Mouse (Mus musculus) embryonic facial prominence, embryonic 13.5 days (tissue): ENCODE results near the gene Mettl7a2. TPM values are rescaled to one million over a fixed set of nuclear protein-coding genes. Genes with fewer than 3 reads are reported as not detected.

ENCODE experiments used
- ATAC-seq: fragments of 200-750 bp; cut with Nextera tagmentation; 2 replicates; pipeline ENCODE4 v1.8.0; 2017; ENCODE audit warnings: low read depth; ENCODE audit not compliant: insufficient number of reproducible peaks, insufficient read depth, low FRiP score, low TSS enrichment
- H3K27ac ChIP-seq: fragments of 300-500 bp; sonication (generic); 2 replicates; pipeline ENCODE4 v1.5.1; 2015; ENCODE audit warnings: moderate library complexity, mild to moderate bottlenecking, inconsistent platforms
- H3K27me3 ChIP-seq: fragments of 300-500 bp; sonication (generic); 2 replicates; pipeline ENCODE4 v1.6.1; 2015; ENCODE audit warnings: mild to moderate bottlenecking, inconsistent platforms
- H3K36me3 ChIP-seq: fragments of 300-500 bp; sonication (generic); 2 replicates; pipeline ENCODE4 v1.6.1; 2015; ENCODE audit warnings: mild to moderate bottlenecking, inconsistent platforms
- H3K4me1 ChIP-seq: fragments of 300-500 bp; sonication (generic); 2 replicates; pipeline ENCODE4 v1.6.1; 2015; ENCODE audit warnings: inconsistent platforms
- H3K4me2 ChIP-seq: fragments of 300-500 bp; sonication (generic); 2 replicates; pipeline ENCODE4 v1.6.1; 2015; ENCODE audit warnings: moderate library complexity, mild to moderate bottlenecking, inconsistent platforms
- H3K4me3 ChIP-seq: fragments of 300-500 bp; sonication (generic); 2 replicates; pipeline ENCODE4 v1.5.1; 2015; ENCODE audit warnings: mild to moderate bottlenecking, inconsistent platforms
- H3K9ac ChIP-seq: fragments of 300-500 bp; sonication (generic); 2 replicates; pipeline ENCODE4 v1.6.1; 2015; ENCODE audit warnings: mild to moderate bottlenecking, inconsistent platforms
- H3K9me3 ChIP-seq: fragments of 300-500 bp; sonication (generic); 2 replicates; pipeline ENCODE4 v1.6.1; 2016; ENCODE audit warnings: inconsistent platforms
- WGBS: fragments of 180-500 bp; shearing (Covaris S2); methylation state at CpG from one replicate; pipeline ENCODE4 v1.1.7; 2015; ENCODE audit warnings: mixed read lengths; 5-methylcytosine and 5-hydroxymethylcytosine counted together
- polyA plus RNA-seq: library from polyadenylated mRNA; unstranded; fragments of >200 nt; fragmentation: Nextera tagmentation; extraction: Ambion mirVana; gene quantifications from 2 replicates; pipeline ENCODE4 v1.2.1, GENCODE M21; 2015

Mettl7a2 gene
- polyA plus RNA-seq, 1 experiment from 2014 or later, result not detected

GRCm38 (mm10) chr15:100403318-100404000 lies 50.5 kb downstream of the Mettl7a2 start:
- no peak overlapping the region for H3K27ac ChIP-seq
- H3K9me3 ChIP-seq, result no peaks in the 10 kb centered on the region
- ATAC-seq, result no peak
- H3K4me2 ChIP-seq, result no peak overlapping the region
- no peak overlapping the region for H3K4me3 ChIP-seq
- WGBS, result 95% methylated on average over 16 of the region's 16 CpGs
- no peaks in the 10 kb centered on the region for H3K4me1 ChIP-seq
- H3K36me3 ChIP-seq, result peaks cover 90% of the 10 kb centered on the region
- H3K9ac ChIP-seq, result no peak overlapping the region
- no peaks in the 10 kb centered on the region for H3K27me3 ChIP-seq

GRCm38 (mm10) chr15:100406088-100406487 lies 53.1 kb downstream of the Mettl7a2 start:
- no peaks in the 10 kb centered on the region for H3K27me3 ChIP-seq
- H3K27ac ChIP-seq, result no peak overlapping the region
- no peak overlapping the region for H3K4me3 ChIP-seq
- no peak for ATAC-seq
- no peak overlapping the region for H3K9ac ChIP-seq
- H3K4me1 ChIP-seq, result no peaks in the 10 kb centered on the region
- H3K9me3 ChIP-seq, result no peaks in the 10 kb centered on the region
- WGBS, result 86% methylated on average over 5 of the region's 5 CpGs
- H3K36me3 ChIP-seq, result peaks cover 89% of the 10 kb centered on the region
- H3K4me2 ChIP-seq, result no peak overlapping the region

GRCm38 (mm10) chr15:100410918-100411672 lies 58.1 kb downstream of the Mettl7a2 start:
- Histone ChIP-seq H3K4me3 (no peak overlapping the region), H3K27me3 (no peaks in the 10 kb centered on the region), H3K4me2 (no peak overlapping the region), H3K36me3 (peaks cover 50% of the 10 kb centered on the region), H3K27ac (no peak overlapping the region), H3K4me1 (0 out of 2 replicates have a peak, but pooled peaks cover 12% of the 10 kb centered on the region), H3K9me3 (no peaks in the 10 kb centered on the region), H3K9ac (no peak overlapping the region)
- no peak for ATAC-seq
- WGBS, result 65% methylated on average over 14 of the region's 14 CpGs

Other genes with a start within 250 kb of the Mettl7a2 start
- gene Atf1, start 125.4 kb upstream of the Mettl7a2 start, polyA plus RNA-seq, result 52.3 and 52.9 TPM in 2 replicates
- gene Tmprss12, start 72.4 kb upstream of the Mettl7a2 start, polyA plus RNA-seq, result not detected in 2 replicates
- gene Mettl7a1, start 49.1 kb upstream of the Mettl7a2 start, polyA plus RNA-seq, result 5.2 and 5.7 TPM in 2 replicates
- gene Mettl7a3, start 18.3 kb upstream of the Mettl7a2 start, polyA plus RNA-seq, result 0.15 and 0.28 TPM in 2 replicates
- gene Methig1, start 51 bp upstream of the Mettl7a2 start, polyA plus RNA-seq, result not detected in 2 replicates
- not detected in 2 replicates for gene Higd1c, start 11.3 kb downstream of the Mettl7a2 start, polyA plus RNA-seq
- gene Gm5475, start 68.9 kb downstream of the Mettl7a2 start, polyA plus RNA-seq, result 0.10 TPM in 1 of 2 replicates, not detected in the other
- gene Slc11a2, start 71.9 kb downstream of the Mettl7a2 start, polyA plus RNA-seq, result 21.8 and 22.0 TPM in 2 replicates
- 31.4 and 33.0 TPM in 2 replicates for gene Letmd1, start 115.8 kb downstream of the Mettl7a2 start, polyA plus RNA-seq
- gene Csrnp2, start 142.3 kb downstream of the Mettl7a2 start, polyA plus RNA-seq, result 24.3 and 24.8 TPM in 2 replicates
- 26.4 and 32.5 TPM in 2 replicates for gene Tfcp2, start 198.8 kb downstream of the Mettl7a2 start, polyA plus RNA-seq
- gene Pou6f1, start 246.8 kb downstream of the Mettl7a2 start, polyA plus RNA-seq, result 14.4 and 18.2 TPM in 2 replicates